Mouse (Mus musculus): ENCODE data around the gene Icam2. TPM values are rescaled to one million over a fixed set of nuclear protein-coding genes. Genes with fewer than 3 reads are reported as not detected.
"Not testable (repeated sequence)": the region's sequence is repeated elsewhere in the genome, so short reads cannot be mapped to it uniquely, and the experiment has no call there.

Gene Icam2
- polyA plus RNA-seq, 1 experiment from 2014 or later, result 10.4 TPM

DNA sequence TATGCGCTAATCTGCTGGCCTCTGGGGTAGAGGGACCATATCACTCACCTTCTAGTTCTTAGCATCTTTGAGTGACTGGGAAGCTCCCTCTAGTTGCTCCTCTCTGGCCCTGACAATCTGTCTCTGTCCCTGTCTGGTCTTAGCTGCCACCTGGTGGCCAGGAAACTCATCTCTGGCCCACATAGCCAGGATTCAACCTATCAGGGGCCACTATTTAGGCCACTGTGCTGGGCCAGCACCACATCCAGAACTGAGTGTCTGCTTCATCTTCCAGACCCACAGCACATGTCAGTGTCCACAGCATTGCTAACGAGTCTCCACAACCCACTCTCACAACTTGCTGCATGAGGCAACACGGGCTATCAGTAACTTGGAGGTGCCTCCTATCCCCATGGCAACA lies 9.8 kb upstream of the Icam2 start:
- no peak overlapping the region for H3K27ac ChIP-seq (ENCODE audit: low read length)
- H3K4me3 ChIP-seq (ENCODE audit: low read depth, low read length), result no peak overlapping the region
- H3K4me2 ChIP-seq (ENCODE audit: low read length), result no peak overlapping the region
- H3K36me3 ChIP-seq (ENCODE audit: control insufficient read depth, insufficient read depth, low read length), result peaks cover 14% of the 10 kb centered on the region
- H3K27me3 ChIP-seq (ENCODE audit: control insufficient read depth, insufficient read depth, low read depth, low read length), result no peaks in the 10 kb centered on the region
- ATAC-seq, result no peak
- H3K4me1 ChIP-seq (ENCODE audit: control insufficient read depth, insufficient read depth, low read length), result no peaks in the 10 kb centered on the region
- WGBS, result 79% methylated on average over 3 of the region's 3 CpGs
- no peaks in the 10 kb centered on the region for H3K9me3 ChIP-seq (replicated peaks; ENCODE audit: control insufficient read depth, low read length, poor library complexity, severe bottlenecking)
- H3K9ac ChIP-seq (ENCODE audit: low read depth, low read length), result no peak overlapping the region

DNA sequence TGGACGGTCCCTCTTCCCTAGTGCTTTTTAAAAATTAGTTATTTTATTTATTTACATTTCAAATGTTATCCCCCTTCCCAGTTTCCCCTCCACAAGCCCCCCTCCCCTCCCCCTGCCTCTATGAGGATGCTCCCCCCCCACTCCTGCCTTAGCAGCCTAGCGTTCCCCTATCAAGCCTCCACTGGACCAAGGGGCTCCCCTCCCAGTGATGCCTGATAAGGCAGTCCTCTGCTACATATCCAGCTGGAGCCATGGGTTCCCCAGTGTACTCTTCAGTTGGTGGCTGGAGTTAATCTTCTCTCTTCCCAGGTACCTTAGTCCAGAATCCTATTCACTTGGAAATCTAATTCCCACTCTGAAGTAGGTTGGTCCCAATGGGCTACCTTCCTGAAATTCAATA lies 6.2 kb upstream of the Icam2 start:
- 91% methylated on average over 2 of the region's 2 CpGs for WGBS
- H3K4me2 ChIP-seq (ENCODE audit: low read length); H3K9ac ChIP-seq (ENCODE audit: low read depth, low read length); H3K4me3 ChIP-seq (ENCODE audit: low read depth, low read length); H3K27me3 ChIP-seq (ENCODE audit: control insufficient read depth, insufficient read depth, low read depth, low read length); H3K36me3 ChIP-seq (ENCODE audit: control insufficient read depth, insufficient read depth, low read length); H3K4me1 ChIP-seq (ENCODE audit: control insufficient read depth, insufficient read depth, low read length); H3K27ac ChIP-seq (ENCODE audit: low read length); H3K9me3 ChIP-seq (replicated peaks; ENCODE audit: control insufficient read depth, low read length, poor library complexity, severe bottlenecking); ATAC-seq: not testable (repeated sequence)

DNA sequence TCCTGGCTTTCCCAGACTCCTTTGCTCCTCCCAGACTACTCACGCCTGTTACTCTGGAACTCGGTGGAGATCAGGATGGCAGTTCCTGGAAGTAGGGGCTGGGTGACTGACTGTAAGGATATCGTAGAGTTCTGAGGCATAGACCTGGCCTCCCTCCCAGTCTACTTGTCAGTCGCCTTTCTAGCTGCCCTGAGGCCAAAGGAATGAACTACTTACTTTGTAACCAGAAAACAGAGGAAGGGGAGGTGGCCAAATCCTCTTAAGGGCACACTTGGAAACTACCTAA lies 5.4 kb upstream of the Icam2 start:
- Histone ChIP-seq H3K36me3 (ENCODE audit: control insufficient read depth, insufficient read depth, low read length) (peaks cover 4% of the 10 kb centered on the region), H3K27me3 (ENCODE audit: control insufficient read depth, insufficient read depth, low read depth, low read length) (no peaks in the 10 kb centered on the region), H3K4me3 (ENCODE audit: low read depth, low read length) (no peak overlapping the region), H3K9me3 (replicated peaks; ENCODE audit: control insufficient read depth, low read length, poor library complexity, severe bottlenecking) (no peaks in the 10 kb centered on the region), H3K9ac (ENCODE audit: low read depth, low read length) (no peak overlapping the region), H3K27ac (ENCODE audit: low read length) (no peak overlapping the region), H3K4me2 (ENCODE audit: low read length) (no peak overlapping the region), H3K4me1 (ENCODE audit: control insufficient read depth, insufficient read depth, low read length) (no peaks in the 10 kb centered on the region)
- no peak for ATAC-seq
- WGBS, result 64% methylated on average over 4 of the region's 4 CpGs

DNA sequence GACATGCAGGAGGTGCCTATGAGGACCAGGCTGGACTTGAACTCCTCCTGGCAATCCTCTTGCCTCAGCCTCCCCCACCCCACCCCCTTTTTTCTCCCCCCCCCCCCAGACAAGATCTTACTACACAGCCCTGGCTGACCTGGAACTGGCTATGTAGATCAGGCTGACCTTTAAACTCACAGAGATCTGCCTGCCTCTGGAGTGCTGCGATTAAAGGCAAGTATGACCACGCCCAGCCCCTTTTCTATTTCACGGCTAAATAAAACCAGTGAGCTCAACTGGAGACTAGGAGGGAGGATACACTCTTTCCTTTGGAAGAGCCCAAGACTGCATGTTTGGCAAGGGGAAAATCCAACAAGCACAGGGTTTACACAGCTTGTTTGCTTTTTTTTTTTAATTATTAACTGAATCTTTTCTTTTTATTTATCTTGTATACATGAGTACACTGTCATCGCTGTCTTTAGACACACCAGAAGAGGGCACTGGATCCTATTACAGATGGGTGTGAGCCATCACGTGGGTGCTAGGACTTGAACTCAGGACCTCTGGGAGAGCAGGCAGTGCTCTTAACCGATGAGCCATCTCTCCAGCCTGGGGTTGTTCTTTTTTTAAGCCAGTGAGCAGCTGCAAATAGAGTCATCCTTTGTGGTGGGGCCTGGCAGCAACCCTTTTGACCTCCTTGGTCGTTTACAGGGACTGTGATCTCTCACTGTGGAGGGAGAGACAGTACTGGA lies 4.9 kb upstream of the Icam2 start:
- 76% methylated on average over 7 of the region's 7 CpGs for WGBS
- Histone ChIP-seq H3K4me3 (ENCODE audit: low read depth, low read length) (no peak overlapping the region), H3K9me3 (replicated peaks; ENCODE audit: control insufficient read depth, low read length, poor library complexity, severe bottlenecking) (no peaks in the 10 kb centered on the region), H3K27ac (ENCODE audit: low read length) (no peak overlapping the region), H3K27me3 (ENCODE audit: control insufficient read depth, insufficient read depth, low read depth, low read length) (no peaks in the 10 kb centered on the region), H3K36me3 (ENCODE audit: control insufficient read depth, insufficient read depth, low read length) (no peaks in the 10 kb centered on the region), H3K9ac (ENCODE audit: low read depth, low read length) (no peak overlapping the region), H3K4me2 (ENCODE audit: low read length) (no peak overlapping the region), H3K4me1 (ENCODE audit: control insufficient read depth, insufficient read depth, low read length) (no peaks in the 10 kb centered on the region)
- no peak for ATAC-seq

DNA sequence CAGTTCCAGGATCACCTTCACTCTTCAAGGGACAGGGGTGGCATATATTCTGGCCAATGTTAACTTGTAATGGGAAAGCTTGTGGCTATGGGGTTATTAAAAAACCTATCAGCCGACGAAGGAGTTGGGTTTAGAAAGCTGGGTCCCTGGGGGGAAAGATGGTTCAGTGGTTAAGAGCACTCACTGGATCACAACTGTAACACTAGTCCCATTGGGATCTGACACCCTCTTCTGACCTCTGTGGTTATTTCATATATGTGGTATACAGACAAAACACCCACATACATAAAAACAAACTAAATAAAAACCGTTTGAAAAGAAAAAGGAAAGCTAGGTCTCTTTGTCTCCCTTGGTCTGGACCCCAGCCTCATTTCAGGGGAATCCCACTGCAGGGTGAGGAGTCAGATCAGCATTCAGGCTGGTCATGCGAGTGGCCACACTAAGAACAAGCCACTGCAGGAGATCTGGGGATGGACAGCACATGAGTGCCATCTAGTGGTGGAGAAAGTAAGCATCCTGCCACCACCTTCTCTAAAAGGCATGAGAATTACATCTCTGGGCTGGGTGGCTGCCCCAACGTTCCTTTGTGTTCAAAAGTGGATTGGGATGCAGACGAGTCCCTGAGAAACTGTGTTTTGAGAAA lies 3.8 kb upstream of the Icam2 start:
- Histone ChIP-seq H3K9me3 (replicated peaks; ENCODE audit: control insufficient read depth, low read length, poor library complexity, severe bottlenecking) (no peaks in the 10 kb centered on the region), H3K27ac (ENCODE audit: low read length) (no peak overlapping the region), H3K27me3 (ENCODE audit: control insufficient read depth, insufficient read depth, low read depth, low read length) (no peaks in the 10 kb centered on the region), H3K9ac (ENCODE audit: low read depth, low read length) (no peak overlapping the region), H3K4me3 (ENCODE audit: low read depth, low read length) (no peak overlapping the region), H3K4me1 (ENCODE audit: control insufficient read depth, insufficient read depth, low read length) (no peaks in the 10 kb centered on the region), H3K4me2 (ENCODE audit: low read length) (no peak overlapping the region), H3K36me3 (ENCODE audit: control insufficient read depth, insufficient read depth, low read length) (no peaks in the 10 kb centered on the region)
- 31% methylated on average over 6 of the region's 6 CpGs for WGBS
- peak; percentile 70 for ATAC-seq

DNA sequence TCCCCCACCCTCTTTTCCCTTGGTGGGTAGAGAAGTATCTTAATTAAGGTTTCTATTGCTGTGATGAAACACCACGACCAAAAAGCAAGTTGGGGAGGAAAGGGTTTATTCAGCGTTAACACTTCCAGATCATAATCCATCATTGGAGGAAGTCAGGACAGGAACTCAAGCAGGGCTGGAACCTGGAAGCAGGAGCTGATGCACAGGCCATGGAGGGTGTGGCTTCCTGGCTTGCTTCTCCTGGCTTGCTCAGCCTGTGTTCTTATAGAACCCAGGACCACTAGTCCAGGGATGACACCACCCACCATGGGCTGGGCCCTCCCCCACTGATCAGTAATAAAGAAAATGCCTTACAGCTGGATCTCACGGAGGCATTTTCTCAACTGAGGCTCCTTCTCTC lies 2.9 kb upstream of the Icam2 start:
- no peak overlapping the region for H3K27ac ChIP-seq (ENCODE audit: low read length)
- no peak overlapping the region for H3K9ac ChIP-seq (ENCODE audit: low read depth, low read length)
- 64% methylated on average over 3 of the region's 3 CpGs for WGBS
- H3K4me3 ChIP-seq (ENCODE audit: low read depth, low read length), result no peak overlapping the region
- H3K27me3 ChIP-seq (ENCODE audit: control insufficient read depth, insufficient read depth, low read depth, low read length), result no peaks in the 10 kb centered on the region
- H3K4me2 ChIP-seq (ENCODE audit: low read length), result no peak overlapping the region
- H3K4me1 ChIP-seq (ENCODE audit: control insufficient read depth, insufficient read depth, low read length), result no peaks in the 10 kb centered on the region
- H3K36me3 ChIP-seq (ENCODE audit: control insufficient read depth, insufficient read depth, low read length), result no peaks in the 10 kb centered on the region
- no peaks in the 10 kb centered on the region for H3K9me3 ChIP-seq (replicated peaks; ENCODE audit: control insufficient read depth, low read length, poor library complexity, severe bottlenecking)
- no peak for ATAC-seq

DNA sequence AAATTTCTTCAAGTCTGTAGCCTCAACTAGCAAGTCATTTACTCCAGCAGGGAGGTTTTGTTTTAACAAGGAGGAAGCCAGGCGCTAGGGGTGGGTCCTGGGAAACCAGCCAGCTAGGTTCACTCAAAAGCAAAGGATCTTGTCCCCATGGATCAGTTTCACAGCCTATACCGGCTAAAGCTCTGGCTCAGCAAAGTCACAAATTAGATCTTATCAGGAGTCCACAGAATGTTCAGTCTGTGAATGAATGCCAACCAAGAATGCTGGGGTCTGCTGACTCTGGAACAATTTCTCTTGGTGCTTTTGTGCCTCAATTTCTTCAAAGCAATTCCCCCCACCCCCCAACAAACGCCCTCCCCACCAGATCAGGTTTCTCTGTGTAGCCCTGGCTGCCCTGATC lies 1.7 kb upstream of the Icam2 start:
- 38% methylated on average over 3 of the region's 3 CpGs for WGBS
- H3K27ac ChIP-seq (ENCODE audit: low read length), result no peak overlapping the region
- H3K4me2 ChIP-seq (ENCODE audit: low read length), result no peak overlapping the region
- H3K27me3 ChIP-seq (ENCODE audit: control insufficient read depth, insufficient read depth, low read depth, low read length), result no peaks in the 10 kb centered on the region
- no peak for ATAC-seq
- no peaks in the 10 kb centered on the region for H3K9me3 ChIP-seq (replicated peaks; ENCODE audit: control insufficient read depth, low read length, poor library complexity, severe bottlenecking)
- no peaks in the 10 kb centered on the region for H3K4me1 ChIP-seq (ENCODE audit: control insufficient read depth, insufficient read depth, low read length)
- H3K9ac ChIP-seq (ENCODE audit: low read depth, low read length), result no peak overlapping the region
- H3K36me3 ChIP-seq (ENCODE audit: control insufficient read depth, insufficient read depth, low read length), result no peaks in the 10 kb centered on the region
- no peak overlapping the region for H3K4me3 ChIP-seq (ENCODE audit: low read depth, low read length)

DNA sequence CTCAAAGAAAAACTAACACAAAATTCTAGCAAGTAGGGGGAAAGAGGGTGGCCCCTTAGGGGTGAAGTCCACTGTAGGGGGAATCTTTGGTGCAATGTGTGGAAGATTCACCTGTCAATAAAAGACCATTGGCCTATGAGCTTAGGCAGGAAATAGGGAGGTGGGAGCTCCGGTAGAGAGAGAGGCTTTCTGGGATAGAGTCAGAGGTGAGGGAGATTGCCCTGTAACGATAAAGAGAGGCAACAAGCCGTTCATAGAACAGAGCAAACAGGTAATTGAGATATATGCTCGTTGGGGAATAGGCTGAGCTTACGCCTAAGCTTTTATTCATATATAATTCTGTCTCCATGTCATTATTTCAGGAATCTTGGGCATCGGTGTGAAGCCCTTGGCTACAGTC lies 855 bp downstream of the Icam2 start:
- H3K9me3 ChIP-seq (replicated peaks; ENCODE audit: control insufficient read depth, low read length, poor library complexity, severe bottlenecking), result no peaks in the 10 kb centered on the region
- ATAC-seq, result no peak
- H3K4me1 ChIP-seq (ENCODE audit: control insufficient read depth, insufficient read depth, low read length), result no peaks in the 10 kb centered on the region
- H3K9ac ChIP-seq (ENCODE audit: low read depth, low read length), result no peak overlapping the region
- WGBS, result 82% methylated on average over 6 of the region's 6 CpGs
- H3K4me2 ChIP-seq (ENCODE audit: low read length), result no peak overlapping the region
- H3K4me3 ChIP-seq (ENCODE audit: low read depth, low read length), result no peak overlapping the region
- H3K36me3 ChIP-seq (ENCODE audit: control insufficient read depth, insufficient read depth, low read length), result no peaks in the 10 kb centered on the region
- H3K27me3 ChIP-seq (ENCODE audit: control insufficient read depth, insufficient read depth, low read depth, low read length), result no peaks in the 10 kb centered on the region
- no peak overlapping the region for H3K27ac ChIP-seq (ENCODE audit: low read length)

DNA sequence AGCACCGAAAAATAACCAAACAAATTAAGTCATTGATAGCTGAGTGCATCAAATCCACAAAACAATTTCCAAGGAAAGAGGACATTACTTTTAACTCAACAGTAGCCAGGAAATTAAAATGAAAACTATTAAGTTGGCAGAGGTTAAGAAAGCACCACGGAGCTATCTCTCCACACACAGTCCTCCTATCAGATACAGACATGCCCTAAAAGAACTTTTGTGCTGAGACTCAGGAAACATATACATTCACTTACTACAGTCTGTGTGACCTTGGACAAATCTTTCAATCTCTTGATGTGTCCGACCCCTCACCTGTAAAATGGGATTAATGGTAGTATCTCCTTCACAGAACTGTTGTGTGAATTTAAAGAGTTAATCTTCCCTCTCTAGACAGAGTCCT lies 1.5 kb downstream of the Icam2 start:
- ATAC-seq, result no peak
- Histone ChIP-seq H3K4me3 (ENCODE audit: low read depth, low read length) (no peak overlapping the region), H3K9ac (ENCODE audit: low read depth, low read length) (no peak overlapping the region), H3K36me3 (ENCODE audit: control insufficient read depth, insufficient read depth, low read length) (no peaks in the 10 kb centered on the region), H3K4me2 (ENCODE audit: low read length) (no peak overlapping the region), H3K4me1 (ENCODE audit: control insufficient read depth, insufficient read depth, low read length) (no peaks in the 10 kb centered on the region), H3K27me3 (ENCODE audit: control insufficient read depth, insufficient read depth, low read depth, low read length) (no peaks in the 10 kb centered on the region), H3K9me3 (replicated peaks; ENCODE audit: control insufficient read depth, low read length, poor library complexity, severe bottlenecking) (no peaks in the 10 kb centered on the region), H3K27ac (ENCODE audit: low read length) (no peak overlapping the region)
- WGBS, result 86% methylated on average over 3 of the region's 3 CpGs

All from midbrain, embryonic 16.5 days (tissue).